Mouse (Mus musculus) neural tube, embryonic 15.5 days (tissue): ENCODE data around the gene Pop7. TPM values are rescaled to one million over a fixed set of nuclear protein-coding genes. Genes with fewer than 3 reads are reported as not detected.

ENCODE experiments used
- microRNA-seq: library from miRNA; unstranded; fragments of <30 nt; microRNA quantifications from one replicate; pipeline ENCODE4, GENCODE M21; 2017
- polyA plus RNA-seq: library from polyadenylated mRNA; unstranded; fragments of >200 nt; fragmentation: Nextera tagmentation; extraction: Ambion mirVana; gene quantifications from 2 replicates; pipeline ENCODE4 v1.2.1, GENCODE M21; 2015

Pop7 gene
- polyA plus RNA-seq, 1 experiment from 2014 or later, result 81.6 TPM

Small RNA genes lying within 50 kb of the gene (microRNA-seq; reads per million reads assigned to microRNA genes)
- gene Mir6418, result 1.2 reads per million

Other genes starting within 250 kb of the Pop7 start
- 98.6 and 103 TPM in 2 replicates for gene Ache, start 215.0 kb downstream of the Pop7 start, polyA plus RNA-seq
- 29.0 and 29.5 TPM in 2 replicates for gene Ufsp1, start 207.9 kb downstream of the Pop7 start, polyA plus RNA-seq
- gene Srrt, start 194.8 kb downstream of the Pop7 start, polyA plus RNA-seq, result 90.7 and 94.3 TPM in 2 replicates
- gene Trip6, start 188.1 kb downstream of the Pop7 start, polyA plus RNA-seq, result 14.0 and 26.0 TPM in 2 replicates
- 26.5 and 26.8 TPM in 2 replicates for gene Slc12a9, start 168.9 kb downstream of the Pop7 start, polyA plus RNA-seq
- gene Ephb4, start 152.4 kb downstream of the Pop7 start, polyA plus RNA-seq, result 6.9 and 11.5 TPM in 2 replicates
- gene Zan, start 25.5 kb downstream of the Pop7 start, polyA plus RNA-seq, result 0.14 and 0.22 TPM in 2 replicates
- 15.7 and 16.7 TPM in 2 replicates for gene Gigyf1, start 16.0 kb upstream of the Pop7 start, polyA plus RNA-seq
- not detected in 2 replicates for gene Epo, start 30.7 kb upstream of the Pop7 start, polyA plus RNA-seq
- 503 and 540 TPM in 2 replicates for gene Gnb2, start 31.0 kb upstream of the Pop7 start, polyA plus RNA-seq
- gene Actl6b, start 51.0 kb upstream of the Pop7 start, polyA plus RNA-seq, result 203 and 258 TPM in 2 replicates
- gene Tfr2, start 67.3 kb upstream of the Pop7 start, polyA plus RNA-seq, result 4.2 and 5.3 TPM in 2 replicates
- gene Mospd3, start 98.5 kb upstream of the Pop7 start, polyA plus RNA-seq, result 64.6 and 66.9 TPM in 2 replicates
- gene Pcolce, start 111.3 kb upstream of the Pop7 start, polyA plus RNA-seq, result 48.4 and 54.1 TPM in 2 replicates
- gene Fbxo24, start 126.5 kb upstream of the Pop7 start, polyA plus RNA-seq, result 0.09 and 0.17 TPM in 2 replicates
- 16.0 and 27.4 TPM in 2 replicates for gene Lrch4, start 126.6 kb upstream of the Pop7 start, polyA plus RNA-seq
- gene Gm20605, start 126.7 kb upstream of the Pop7 start, polyA plus RNA-seq, result 7.9 and 9.0 TPM in 2 replicates
- gene Sap25, start 138.8 kb upstream of the Pop7 start, polyA plus RNA-seq, result 5.4 TPM in 2 replicates
- gene Irs3, start 143.2 kb upstream of the Pop7 start, polyA plus RNA-seq, result 0.12 and 0.37 TPM in 2 replicates
- gene Agfg2, start 182.2 kb upstream of the Pop7 start, polyA plus RNA-seq, result 20.5 and 21.6 TPM in 2 replicates
- 32.7 and 41.3 TPM in 2 replicates for gene Nyap1, start 239.1 kb upstream of the Pop7 start, polyA plus RNA-seq
- 110 and 134 TPM in 2 replicates for gene Tsc22d4, start 243.2 kb upstream of the Pop7 start, polyA plus RNA-seq